Mouse (Mus musculus): ENCODE data around the gene Mtmr11.
A peak's percentile ranks its signal among the peaks of the same experiment; 100 is the strongest.
"Not testable (repeated sequence)": the region's sequence is repeated elsewhere in the genome, so short reads cannot be mapped to it uniquely, and the experiment has no call there.

Gene Mtmr11

GRCm38 (mm10) chr3:96172197-96173178 lies 10.7 kb downstream of the Mtmr11 start, which contains the start of gene Sf3b4:
Sf3b4 (plus strand) TSS chr3:96172332.
- DNase-seq (ENCODE audit: low read depth), result peak; percentile 95

- DNase-seq (ENCODE audit: low read depth), result no peak
These were observed 11.4 kb downstream of the Mtmr11 start for GRCm38 (mm10) chr3:96173185-96173584.

- DNase-seq (ENCODE audit: low read depth), result not testable (repeated sequence)
These were observed 12.2 kb downstream of the Mtmr11 start for GRCm38 (mm10) chr3:96174042-96174441.

GRCm38 (mm10) chr3:96175251-96175650 lies 13.4 kb downstream of the Mtmr11 start:
- DNase-seq (ENCODE audit: low read depth), result no peak

GRCm38 (mm10) chr3:96178427-96178826 lies 16.6 kb downstream of the Mtmr11 start:
- DNase-seq (ENCODE audit: low read depth), result no peak

- no peak for DNase-seq (ENCODE audit: low read depth)
These were observed 17.1 kb downstream of the Mtmr11 start for GRCm38 (mm10) chr3:96178902-96179301.

GRCm38 (mm10) chr3:96179531-96179930 lies 17.7 kb downstream of the Mtmr11 start:
- DNase-seq (ENCODE audit: low read depth), result no peak

- DNase-seq (ENCODE audit: low read depth), result peak; percentile 72
These were observed 19.1 kb downstream of the Mtmr11 start, which contains the start of gene Sv2a for GRCm38 (mm10) chr3:96180727-96181477. Sv2a (plus strand) TSS chr3:96181151.

GRCm38 (mm10) chr3:96181510-96182381 lies 19.9 kb downstream of the Mtmr11 start:
- DNase-seq (ENCODE audit: low read depth), result no peak

GRCm38 (mm10) chr3:96182382-96182776 lies 20.6 kb downstream of the Mtmr11 start:
- DNase-seq (ENCODE audit: low read depth), result no peak

GRCm38 (mm10) chr3:96192977-96193376 lies 31.2 kb downstream of the Mtmr11 start:
- DNase-seq (ENCODE audit: low read depth), result no peak

- DNase-seq (ENCODE audit: low read depth), result peak; percentile 65
These were observed 33.2 kb downstream of the Mtmr11 start for GRCm38 (mm10) chr3:96194966-96195365.

- peak; percentile 33 for DNase-seq (ENCODE audit: low read depth)
These were observed 34.0 kb downstream of the Mtmr11 start for GRCm38 (mm10) chr3:96195616-96196313.

GRCm38 (mm10) chr3:96196437-96197128 lies 34.8 kb downstream of the Mtmr11 start:
- DNase-seq (ENCODE audit: low read depth), result peak; percentile 30

GRCm38 (mm10) chr3:96197129-96197749 lies 35.4 kb downstream of the Mtmr11 start:
- peak; percentile 90 for DNase-seq (ENCODE audit: low read depth)

GRCm38 (mm10) chr3:96198181-96198580 lies 36.4 kb downstream of the Mtmr11 start:
- DNase-seq (ENCODE audit: low read depth), result peak; percentile 91

- not testable (repeated sequence) for DNase-seq (ENCODE audit: low read depth)
These were observed 36.9 kb downstream of the Mtmr11 start for GRCm38 (mm10) chr3:96198601-96199251.

GRCm38 (mm10) chr3:96199731-96200130 lies 37.9 kb downstream of the Mtmr11 start:
- DNase-seq (ENCODE audit: low read depth), result no peak

GRCm38 (mm10) chr3:96207819-96208218 lies 46.0 kb downstream of the Mtmr11 start:
- peak; percentile 21 for DNase-seq (ENCODE audit: low read depth)

Measured in naive thymus-derived CD4-positive, alpha-beta T cell, adult 2 months (primary cell).